Mouse (Mus musculus): ENCODE results near the gene Vamp8. TPM values are rescaled to one million over a fixed set of nuclear protein-coding genes. Genes with fewer than 3 reads are reported as not detected.

The Vamp8 gene
- polyA plus RNA-seq, 1 experiment from 2014 or later, result 241 TPM

GRCm38 (mm10) chr6:72378510-72379234 is 11.8 kb downstream of the Vamp8 start:
- no peak for TF ChIP-seq CTCF (IDR thresholded peaks at IDR 0.05; ENCODE audit: low read depth)
- Histone ChIP-seq H3K9ac (ENCODE audit: low read depth, low read length) (no peak overlapping the region), H3K36me3 (ENCODE audit: insufficient read depth, low read length) (no peaks in the 10 kb centered on the region), H3K4me3 (replicated peaks; ENCODE audit: low read depth, low read length) (0 out of 2 replicates have a peak overlapping the region, but pooled peaks have one; percentile 60), H3K4me1 (replicated peaks; ENCODE audit: insufficient read depth, low read length) (no peaks in the 10 kb centered on the region), H3K4me2 (ENCODE audit: low read length) (peak overlapping the region; percentile 79), H3K27ac (no peak overlapping the region), H3K27me3 (ENCODE audit: insufficient read depth, low read length) (no peaks in the 10 kb centered on the region), H3K9me3 (replicated peaks; ENCODE audit: low read length) (no peaks in the 10 kb centered on the region)
- no peak for DNase-seq (ENCODE audit: low spot score)
- ATAC-seq (replicated peaks; ENCODE audit: low FRiP score, low read depth), result no peak
- 84% methylated on average over 8 of the region's 8 CpGs for WGBS

GRCm38 (mm10) chr6:72374820-72375563 is 15.5 kb downstream of the Vamp8 start:
- H3K36me3 ChIP-seq (ENCODE audit: insufficient read depth, low read length), result no peaks in the 10 kb centered on the region
- DNase-seq (ENCODE audit: low spot score) (no peak), ATAC-seq (replicated peaks; ENCODE audit: low FRiP score, low read depth) (no peak)
- H3K4me2 ChIP-seq (ENCODE audit: low read length), result no peak overlapping the region
- H3K27me3 ChIP-seq (ENCODE audit: insufficient read depth, low read length), result no peaks in the 10 kb centered on the region
- H3K9ac ChIP-seq (ENCODE audit: low read depth, low read length), result no peak overlapping the region
- H3K4me1 ChIP-seq (replicated peaks; ENCODE audit: insufficient read depth, low read length), result peaks cover 8% of the 10 kb centered on the region; the same call in 1 of the 2 replicates
- H3K9me3 ChIP-seq (replicated peaks; ENCODE audit: low read length), result no peaks in the 10 kb centered on the region
- H3K4me3 ChIP-seq (replicated peaks; ENCODE audit: low read depth, low read length), result no peak overlapping the region
- WGBS, result 75% methylated on average over 15 of the region's 15 CpGs
- TF ChIP-seq CTCF (IDR thresholded peaks at IDR 0.05; ENCODE audit: low read depth), result no peak
- no peak overlapping the region for H3K27ac ChIP-seq

GRCm38 (mm10) chr6:72374206-72374605 is 16.3 kb downstream of the Vamp8 start:
- H3K4me1 ChIP-seq (replicated peaks; ENCODE audit: insufficient read depth, low read length), result peaks cover 8% of the 10 kb centered on the region; the same call in 1 of the 2 replicates
- H3K36me3 ChIP-seq (ENCODE audit: insufficient read depth, low read length), result no peaks in the 10 kb centered on the region
- H3K27me3 ChIP-seq (ENCODE audit: insufficient read depth, low read length), result no peaks in the 10 kb centered on the region
- 63% methylated on average over 7 of the region's 7 CpGs for WGBS
- ATAC-seq (replicated peaks; ENCODE audit: low FRiP score, low read depth) (no peak), DNase-seq (ENCODE audit: low spot score) (no peak)
- H3K9me3 ChIP-seq (replicated peaks; ENCODE audit: low read length), result no peaks in the 10 kb centered on the region
- H3K4me2 ChIP-seq (ENCODE audit: low read length), result no peak overlapping the region
- TF ChIP-seq CTCF (IDR thresholded peaks at IDR 0.05; ENCODE audit: low read depth), result no peak
- H3K27ac ChIP-seq, result no peak overlapping the region
- no peak overlapping the region for H3K9ac ChIP-seq (ENCODE audit: low read depth, low read length)
- no peak overlapping the region for H3K4me3 ChIP-seq (replicated peaks; ENCODE audit: low read depth, low read length)

- DNase-seq (ENCODE audit: low spot score) (no peak), ATAC-seq (replicated peaks; ENCODE audit: low FRiP score, low read depth) (no peak)
- Histone ChIP-seq H3K9ac (ENCODE audit: low read depth, low read length) (no peak overlapping the region), H3K4me3 (replicated peaks; ENCODE audit: low read depth, low read length) (no peak overlapping the region), H3K27ac (no peak overlapping the region), H3K27me3 (ENCODE audit: insufficient read depth, low read length) (no peaks in the 10 kb centered on the region), H3K4me1 (replicated peaks; ENCODE audit: insufficient read depth, low read length) (peaks cover 8% of the 10 kb centered on the region; the same call in 1 of the 2 replicates), H3K9me3 (replicated peaks; ENCODE audit: low read length) (no peaks in the 10 kb centered on the region), H3K4me2 (ENCODE audit: low read length) (no peak overlapping the region), H3K36me3 (ENCODE audit: insufficient read depth, low read length) (no peaks in the 10 kb centered on the region)
- TF ChIP-seq CTCF (IDR thresholded peaks at IDR 0.05; ENCODE audit: low read depth), result no peak
- 84% methylated on average over 4 of the region's 4 CpGs for WGBS
These were observed 17.3 kb downstream of the Vamp8 start for GRCm38 (mm10) chr6:72373184-72373583.

GRCm38 (mm10) chr6:72371571-72371970 is 18.9 kb downstream of the Vamp8 start:
- 25% methylated on average over 1 of the region's 1 CpGs for WGBS
- H3K27ac ChIP-seq, result no peak overlapping the region

GRCm38 (mm10) chr6:72371147-72371546 is 19.4 kb downstream of the Vamp8 start:
- ATAC-seq (replicated peaks; ENCODE audit: low FRiP score, low read depth) (no peak), DNase-seq (ENCODE audit: low spot score) (peak; percentile 57)
- WGBS, result 45% methylated on average over 5 of the region's 5 CpGs
- TF ChIP-seq CTCF (IDR thresholded peaks at IDR 0.05; ENCODE audit: low read depth), result no peak
- H3K4me2 ChIP-seq (ENCODE audit: low read length), result no peak overlapping the region
- no peaks in the 10 kb centered on the region for H3K9me3 ChIP-seq (replicated peaks; ENCODE audit: low read length)
- no peak overlapping the region for H3K27ac ChIP-seq
- H3K27me3 ChIP-seq (ENCODE audit: insufficient read depth, low read length), result no peaks in the 10 kb centered on the region
- H3K9ac ChIP-seq (ENCODE audit: low read depth, low read length), result no peak overlapping the region
- H3K36me3 ChIP-seq (ENCODE audit: insufficient read depth, low read length), result no peaks in the 10 kb centered on the region
- H3K4me1 ChIP-seq (replicated peaks; ENCODE audit: insufficient read depth, low read length), result peaks cover 8% of the 10 kb centered on the region; the same call in 1 of the 2 replicates
- H3K4me3 ChIP-seq (replicated peaks; ENCODE audit: low read depth, low read length), result no peak overlapping the region

More at GRCm38 (mm10) chr6:72371571-72371970, 18.9 kb downstream of the Vamp8 start:
- H3K9me3 ChIP-seq (replicated peaks; ENCODE audit: low read length), result no peaks in the 10 kb centered on the region
- no peak overlapping the region for H3K4me2 ChIP-seq (ENCODE audit: low read length)
- no peak overlapping the region for H3K9ac ChIP-seq (ENCODE audit: low read depth, low read length)
- H3K4me3 ChIP-seq (replicated peaks; ENCODE audit: low read depth, low read length), result no peak overlapping the region
- H3K4me1 ChIP-seq (replicated peaks; ENCODE audit: insufficient read depth, low read length), result peaks cover 8% of the 10 kb centered on the region; the same call in 1 of the 2 replicates
- ATAC-seq (replicated peaks; ENCODE audit: low FRiP score, low read depth), result no peak
- no peak for DNase-seq (ENCODE audit: low spot score)
- H3K36me3 ChIP-seq (ENCODE audit: insufficient read depth, low read length), result no peaks in the 10 kb centered on the region
- H3K27me3 ChIP-seq (ENCODE audit: insufficient read depth, low read length), result no peaks in the 10 kb centered on the region
- TF ChIP-seq CTCF (IDR thresholded peaks at IDR 0.05; ENCODE audit: low read depth), result no peak
